Mouse (Mus musculus): ENCODE measurements at regions not wholly inside any gene's neighbourhood (a gene's known extent, or its start where the extent isn't known, plus 50 kb on each side); places are given as distances from the start of the nearest gene placed in this dataset.

DNA sequence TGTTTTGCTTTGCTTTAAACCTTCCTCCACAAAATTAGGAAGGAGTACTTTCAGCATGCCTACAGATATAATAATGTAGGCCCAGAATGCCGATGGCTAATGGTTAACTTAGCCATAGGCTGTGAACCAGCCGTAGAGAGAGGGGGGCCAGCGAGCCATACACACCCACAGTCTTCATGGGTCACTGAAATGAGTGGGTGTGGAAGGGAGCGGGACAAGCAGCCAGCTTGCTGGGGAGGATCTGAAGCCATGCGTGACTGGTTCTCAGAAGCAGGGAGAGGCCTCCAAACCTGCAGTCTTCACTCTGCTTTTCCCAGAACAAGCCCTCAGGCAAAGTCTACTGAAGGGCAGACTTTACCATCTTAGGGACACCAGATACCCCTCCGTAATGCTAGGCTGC lies 50.8 kb upstream of the Ptpn13 start:
- TF ChIP-seq CTCF (IDR thresholded peaks at IDR 0.05; ENCODE audit: insufficient read depth, low read depth, low read length) (no peak), POLR2A (IDR thresholded peaks at IDR 0.05; ENCODE audit: insufficient read depth, low read depth, low read length) (no peak)
